Mouse (Mus musculus) midbrain, embryonic 11.5 days (tissue): ENCODE data around the gene Elavl2. TPM values are rescaled to one million over a fixed set of nuclear protein-coding genes. Genes with fewer than 3 reads are reported as not detected.
A peak's percentile ranks its signal among the peaks of the same experiment; 100 is the strongest.

Experiments used
- ATAC-seq: fragments of 200-750 bp; cut with Nextera tagmentation; 2 replicates; pipeline ENCODE4 v1.8.0; 2017; ENCODE audit warnings: moderate TSS enrichment, moderate library complexity; ENCODE audit not compliant: low FRiP score
- DNase-seq: peaks from one replicate; pipeline ENCODE4 v3.0.0; 2015; ENCODE audit warnings: low spot score; ENCODE audit errors: missing footprints
- H3K27ac ChIP-seq: fragments of 300-500 bp; sonication (generic); 2 replicates; pipeline ENCODE4 v1.5.1; 2014; ENCODE audit warnings: low read depth, low read length
- H3K27me3 ChIP-seq: fragments of 300-500 bp; sonication (generic); 2 replicates; pipeline ENCODE4 v1.6.1; 2014; ENCODE audit warnings: mild to moderate bottlenecking, low read length, moderate library complexity, mixed read lengths; ENCODE audit not compliant: control insufficient read depth, insufficient read depth
- H3K36me3 ChIP-seq: fragments of 300-500 bp; sonication (generic); 2 replicates; pipeline ENCODE4 v1.6.1; 2014; ENCODE audit warnings: mild to moderate bottlenecking, low read length, moderate library complexity, mixed read lengths; ENCODE audit not compliant: control insufficient read depth, insufficient read depth
- H3K4me1 ChIP-seq: fragments of 300-500 bp; sonication (generic); 2 replicates; pipeline ENCODE4 v1.6.1; 2014; ENCODE audit warnings: low read length; ENCODE audit not compliant: control insufficient read depth, insufficient read depth
- H3K4me2 ChIP-seq: fragments of 300-500 bp; sonication (generic); 2 replicates; pipeline ENCODE4 v1.6.1; 2014; ENCODE audit warnings: mild to moderate bottlenecking, moderate library complexity
- H3K4me3 ChIP-seq: fragments of 300-500 bp; sonication (generic); 2 replicates; pipeline ENCODE4 v1.5.1; 2014; ENCODE audit warnings: low read depth, low read length
- H3K9ac ChIP-seq: fragments of 300-500 bp; sonication (generic); 2 replicates; pipeline ENCODE4 v1.6.1; 2014; ENCODE audit warnings: low read length
- H3K9me3 ChIP-seq: fragments of 300-500 bp; sonication (generic); 2 replicates; pipeline ENCODE4 v1.6.1; 2016; ENCODE audit warnings: low read length; ENCODE audit not compliant: control insufficient read depth
- WGBS: fragments of 180-500 bp; shearing (Covaris S2); extraction: QIAGEN DNeasy Blood & Tissue Kit; methylation state at CpG from one replicate; pipeline ENCODE4 v1.1.7; 2014; 5-methylcytosine and 5-hydroxymethylcytosine counted together
- polyA plus RNA-seq: library from polyadenylated mRNA; unstranded; fragments of >200 nt; fragmentation: Nextera tagmentation; extraction: Ambion mirVana; gene quantifications from 2 replicates; pipeline ENCODE4 v1.2.1, GENCODE M21; 2014

Elavl2 gene
- polyA plus RNA-seq, 1 experiment from 2014 or later: 93.7 TPM

DNA sequence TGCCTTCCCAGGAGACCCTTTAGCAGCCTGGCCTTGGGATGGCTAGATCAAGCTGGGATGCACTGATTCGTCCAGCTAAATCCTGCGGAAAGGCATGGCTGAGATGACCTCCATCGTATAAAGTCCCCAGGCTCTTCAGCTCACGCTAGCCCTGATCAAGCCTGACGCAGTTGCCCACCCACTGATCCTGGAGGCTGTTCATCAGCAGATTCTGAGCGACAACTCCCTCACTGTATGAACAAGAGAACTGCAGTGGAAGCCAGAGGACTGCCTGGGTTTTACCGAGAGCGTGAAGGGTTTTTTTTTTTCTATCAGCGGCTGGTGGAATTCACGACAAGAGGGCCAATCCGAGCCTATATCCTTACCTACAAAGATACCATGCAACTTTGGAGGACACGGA, 35.3 kb downstream of the Elavl2 start:
- 88% methylated on average over 12 of the region's 12 CpGs for WGBS
- no peak overlapping the region for H3K4me2 ChIP-seq
- DNase-seq: peak; percentile 57
- H3K4me3 ChIP-seq: no peak overlapping the region
- no peaks in the 10 kb centered on the region for H3K9me3 ChIP-seq
- no peaks in the 10 kb centered on the region for H3K4me1 ChIP-seq
- no peaks in the 10 kb centered on the region for H3K27me3 ChIP-seq
- no peak overlapping the region for H3K9ac ChIP-seq
- no peak overlapping the region for H3K27ac ChIP-seq
- no peak for ATAC-seq
- H3K36me3 ChIP-seq: no peaks in the 10 kb centered on the region

DNA sequence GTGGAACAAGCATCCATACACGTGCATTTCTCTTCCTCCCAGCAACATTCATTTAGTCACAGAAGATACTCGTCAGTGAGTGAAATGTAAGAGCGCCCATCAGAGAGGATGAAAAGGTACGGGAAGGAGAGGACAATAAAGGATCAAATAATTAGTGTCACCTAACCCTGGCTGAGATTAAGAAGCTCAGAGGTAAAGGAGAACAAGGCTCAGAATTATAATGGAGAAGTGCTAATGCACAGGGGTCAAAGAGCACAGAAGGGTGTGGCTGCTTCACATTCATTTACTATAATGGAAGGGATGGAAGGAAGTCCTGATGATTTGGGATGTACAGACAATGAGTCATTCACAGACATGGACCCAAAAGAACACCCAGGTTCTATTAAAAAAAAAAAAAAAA, 36.6 kb downstream of the Elavl2 start:
- H3K4me1 ChIP-seq: no peaks in the 10 kb centered on the region
- H3K27ac ChIP-seq: no peak overlapping the region
- no peaks in the 10 kb centered on the region for H3K27me3 ChIP-seq
- ATAC-seq (no peak), DNase-seq (peak; percentile 31)
- H3K4me3 ChIP-seq: no peak overlapping the region
- H3K36me3 ChIP-seq: no peaks in the 10 kb centered on the region
- H3K9ac ChIP-seq: no peak overlapping the region
- 52% methylated on average over 4 of the region's 4 CpGs for WGBS
- H3K4me2 ChIP-seq: no peak overlapping the region
- no peaks in the 10 kb centered on the region for H3K9me3 ChIP-seq

DNA sequence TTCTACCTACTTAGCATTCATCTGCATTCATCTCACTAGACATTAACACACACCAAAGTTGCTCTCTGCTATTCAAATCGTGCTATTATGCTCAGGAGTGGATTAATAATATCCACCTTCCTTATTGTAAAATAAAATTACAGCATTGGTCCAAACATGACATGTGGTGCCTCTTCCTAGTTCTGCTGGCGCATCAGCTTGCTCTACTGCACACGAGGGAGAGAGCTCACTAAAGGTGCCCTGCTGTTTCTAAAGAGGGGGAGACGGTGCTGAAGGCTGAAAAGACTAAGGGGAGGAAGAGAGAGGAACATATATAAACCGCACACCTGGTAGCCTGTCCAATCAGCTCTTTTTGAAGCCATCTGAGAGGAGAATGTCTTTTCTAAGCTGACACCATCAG, 38.1 kb downstream of the Elavl2 start:
- Histone ChIP-seq H3K27ac (no peak overlapping the region), H3K36me3 (no peaks in the 10 kb centered on the region), H3K4me3 (no peak overlapping the region), H3K4me1 (peaks cover 7% of the 10 kb centered on the region), H3K27me3 (no peaks in the 10 kb centered on the region), H3K9ac (no peak overlapping the region), H3K4me2 (no peak overlapping the region), H3K9me3 (no peaks in the 10 kb centered on the region)
- 42% methylated on average over 5 of the region's 5 CpGs for WGBS
- DNase-seq (peak; percentile 28), ATAC-seq (no peak)

DNA sequence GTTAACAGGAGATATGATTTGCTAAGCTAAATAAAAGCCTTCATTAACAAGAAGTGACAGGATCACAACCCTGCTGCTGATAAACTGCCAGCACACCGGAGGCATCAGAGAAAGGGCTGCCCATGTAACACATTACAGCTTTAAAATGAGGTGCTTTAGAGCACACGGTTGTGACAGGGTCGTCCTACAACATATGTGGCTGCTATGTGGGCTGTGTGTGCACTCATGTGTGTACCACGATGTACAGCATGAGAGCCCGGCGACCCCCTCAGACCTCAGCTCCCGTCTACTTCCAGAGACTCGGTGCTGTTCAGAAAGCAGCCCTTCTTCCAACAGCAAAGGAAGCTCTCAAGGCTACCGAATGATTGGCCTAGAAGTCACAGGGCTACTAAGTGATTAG, 47.4 kb downstream of the Elavl2 start:
- H3K36me3 ChIP-seq: no peaks in the 10 kb centered on the region
- no peak overlapping the region for H3K4me3 ChIP-seq
- no peak for ATAC-seq
- no peak overlapping the region for H3K27ac ChIP-seq
- peak; percentile 19 for DNase-seq
- H3K27me3 ChIP-seq: no peaks in the 10 kb centered on the region
- H3K9me3 ChIP-seq: no peaks in the 10 kb centered on the region
- no peak overlapping the region for H3K9ac ChIP-seq
- 85% methylated on average over 9 of the region's 9 CpGs for WGBS
- H3K4me1 ChIP-seq: peaks cover 4% of the 10 kb centered on the region
- H3K4me2 ChIP-seq: no peak overlapping the region

DNA sequence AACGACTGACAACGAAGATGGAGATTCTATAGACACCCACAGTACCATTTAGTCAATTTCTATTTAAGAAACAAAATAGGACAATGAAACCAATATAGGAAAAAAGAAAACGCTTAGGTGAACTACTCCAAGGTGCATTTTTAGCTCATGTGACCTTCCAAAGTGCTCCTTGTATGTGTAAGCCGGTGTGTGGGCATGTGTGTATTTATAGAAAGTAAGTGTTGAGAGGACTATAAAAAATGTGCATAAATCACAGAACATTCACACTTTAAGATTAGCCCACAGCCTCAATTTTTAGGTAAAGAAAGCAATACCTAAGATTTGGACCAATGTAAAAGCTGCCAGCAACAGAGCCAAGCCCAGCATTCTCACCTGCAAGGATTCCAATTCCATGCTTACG, 51.0 kb downstream of the Elavl2 start:
- Histone ChIP-seq H3K4me2 (no peak overlapping the region), H3K9me3 (no peaks in the 10 kb centered on the region), H3K4me3 (no peak overlapping the region), H3K36me3 (no peaks in the 10 kb centered on the region), H3K27ac (no peak overlapping the region), H3K9ac (no peak overlapping the region), H3K27me3 (no peaks in the 10 kb centered on the region), H3K4me1 (no peaks in the 10 kb centered on the region)
- 88% methylated on average over 5 of the region's 5 CpGs for WGBS
- ATAC-seq: no peak
- DNase-seq: no peak

DNA sequence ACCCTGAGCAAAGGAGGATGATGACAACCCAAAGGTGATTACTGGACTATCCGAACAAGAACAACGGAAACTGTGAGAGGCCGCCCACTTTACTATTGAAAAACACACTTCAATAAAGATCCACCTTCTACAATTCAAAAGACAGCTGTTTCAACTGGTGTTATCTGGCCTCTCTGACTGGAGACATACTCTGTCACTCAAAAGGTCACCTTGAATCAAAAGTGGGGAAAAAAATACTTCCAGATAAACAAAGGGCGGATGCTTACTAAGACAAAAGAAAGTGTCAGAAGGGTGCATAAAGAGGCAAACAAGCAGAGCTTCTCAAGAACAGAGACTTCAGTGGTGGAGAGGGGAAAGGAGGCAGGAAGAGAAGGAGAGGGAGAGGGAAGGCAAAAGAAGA, 66.4 kb downstream of the Elavl2 start:
- no peak overlapping the region for H3K4me2 ChIP-seq
- no peak overlapping the region for H3K9ac ChIP-seq
- H3K4me3 ChIP-seq: no peak overlapping the region
- no peak overlapping the region for H3K27ac ChIP-seq
- ATAC-seq (no peak), DNase-seq (no peak)
- no peaks in the 10 kb centered on the region for H3K27me3 ChIP-seq
- no peaks in the 10 kb centered on the region for H3K36me3 ChIP-seq
- 80% methylated on average over 4 of the region's 4 CpGs for WGBS
- no peaks in the 10 kb centered on the region for H3K4me1 ChIP-seq
- no peaks in the 10 kb centered on the region for H3K9me3 ChIP-seq

DNA sequence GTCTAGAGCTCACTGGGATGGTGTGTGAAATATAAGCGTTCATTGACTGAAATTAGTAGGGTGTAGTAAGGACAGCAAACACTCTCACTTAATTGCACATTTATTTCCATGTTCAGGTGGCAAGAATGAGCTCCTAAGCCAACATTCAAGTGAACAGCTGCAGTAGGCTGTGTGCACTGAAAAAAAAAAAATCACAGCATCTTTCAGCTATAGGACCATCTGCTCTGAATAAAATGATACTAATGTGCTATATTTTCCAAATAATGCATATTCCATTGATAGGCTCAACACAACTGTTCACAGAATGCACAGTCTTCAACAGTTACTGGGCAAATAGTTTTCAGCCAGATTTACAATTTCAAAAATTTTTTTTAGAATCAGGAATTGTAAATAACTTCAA, 89.8 kb downstream of the Elavl2 start:
- no peaks in the 10 kb centered on the region for H3K4me1 ChIP-seq
- no peaks in the 10 kb centered on the region for H3K27me3 ChIP-seq
- DNase-seq (no peak), ATAC-seq (no peak)
- WGBS: 89% methylated on average over 1 of the region's 1 CpGs
- H3K4me2 ChIP-seq: no peak overlapping the region
- H3K27ac ChIP-seq: no peak overlapping the region
- H3K9me3 ChIP-seq: no peaks in the 10 kb centered on the region
- no peak overlapping the region for H3K4me3 ChIP-seq
- no peaks in the 10 kb centered on the region for H3K36me3 ChIP-seq
- no peak overlapping the region for H3K9ac ChIP-seq

DNA sequence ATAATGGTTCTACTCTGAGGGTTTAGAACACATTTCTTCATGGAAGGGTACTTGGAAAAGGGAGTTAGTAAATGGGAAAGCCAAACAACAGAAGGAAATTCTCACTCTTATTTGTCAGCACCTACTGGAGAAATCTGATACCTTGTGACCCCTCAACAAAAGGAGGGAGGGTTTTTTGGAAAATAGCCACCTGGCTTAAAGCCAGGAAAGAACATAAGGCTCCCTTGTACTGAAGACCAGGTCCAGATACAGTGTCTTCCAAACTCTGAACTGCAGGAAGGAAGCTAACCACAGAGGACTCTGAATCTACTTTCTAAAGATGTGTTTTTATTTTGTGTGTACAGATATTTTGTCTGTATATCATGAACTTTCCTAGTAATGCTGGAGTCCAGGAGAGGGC, 102.9 kb downstream of the Elavl2 start:
- DNase-seq (no peak), ATAC-seq (no peak)
- Histone ChIP-seq H3K36me3 (no peaks in the 10 kb centered on the region), H3K4me2 (no peak overlapping the region), H3K27me3 (no peaks in the 10 kb centered on the region), H3K9ac (no peak overlapping the region), H3K9me3 (no peaks in the 10 kb centered on the region), H3K4me1 (no peaks in the 10 kb centered on the region), H3K4me3 (no peak overlapping the region), H3K27ac (no peak overlapping the region)

DNA sequence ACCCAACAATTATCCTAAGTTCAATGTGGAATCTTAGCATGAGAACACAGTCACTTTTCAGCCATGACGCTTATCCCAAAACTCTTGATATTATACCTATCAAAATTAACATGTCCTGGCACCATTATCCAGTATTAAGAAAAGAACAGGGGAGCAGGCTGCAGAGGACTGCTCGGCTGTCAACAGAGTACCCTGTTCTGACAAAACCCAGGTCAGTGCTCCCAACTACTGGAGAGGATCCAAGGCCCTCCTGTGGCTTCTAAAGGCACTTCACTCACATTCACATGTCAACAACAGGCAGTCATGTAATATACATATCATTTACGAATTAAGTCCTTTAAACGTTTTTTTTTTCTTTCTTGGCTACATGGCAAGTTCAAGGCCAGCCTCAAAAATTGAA, 105.3 kb downstream of the Elavl2 start:
- Histone ChIP-seq H3K4me3 (no peak overlapping the region), H3K9ac (no peak overlapping the region), H3K27ac (no peak overlapping the region), H3K4me1 (no peaks in the 10 kb centered on the region), H3K27me3 (no peaks in the 10 kb centered on the region), H3K9me3 (no peaks in the 10 kb centered on the region), H3K36me3 (no peaks in the 10 kb centered on the region), H3K4me2 (no peak overlapping the region)
- DNase-seq (no peak), ATAC-seq (no peak)
- WGBS: 83% methylated on average over 4 of the region's 4 CpGs

DNA sequence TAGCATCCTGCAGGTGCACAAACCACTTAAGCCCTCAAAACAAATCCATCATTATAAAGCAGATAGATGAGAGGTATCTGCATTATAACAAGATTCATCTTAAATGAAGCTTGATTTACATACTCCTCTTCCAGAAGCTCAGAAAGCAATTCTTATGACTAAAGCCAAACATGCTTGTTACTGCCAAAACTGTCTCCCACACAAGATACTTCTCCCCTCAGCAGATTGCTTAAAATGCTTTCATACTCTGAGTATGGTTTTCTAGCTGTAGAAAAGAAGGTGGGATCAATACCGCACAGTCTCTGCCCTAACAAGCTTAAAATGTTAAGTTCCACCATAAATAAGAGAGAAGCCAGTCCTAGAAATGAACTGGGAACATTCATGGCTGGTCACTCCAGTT, 109.1 kb downstream of the Elavl2 start:
- no peak for DNase-seq
- no peak overlapping the region for H3K4me3 ChIP-seq
- no peak for ATAC-seq
- H3K4me2 ChIP-seq: no peak overlapping the region
- H3K9ac ChIP-seq: no peak overlapping the region
- no peaks in the 10 kb centered on the region for H3K4me1 ChIP-seq
- H3K9me3 ChIP-seq: no peaks in the 10 kb centered on the region
- 83% methylated on average over 1 of the region's 1 CpGs for WGBS
- H3K27ac ChIP-seq: no peak overlapping the region
- no peaks in the 10 kb centered on the region for H3K36me3 ChIP-seq
- no peaks in the 10 kb centered on the region for H3K27me3 ChIP-seq
